Comparison of ENCODE assay signal across 8 mouse cellular contexts in genomic region chr2:155668461-155668860, GRCm38 (mm10). TPM values are rescaled to one million over a fixed set of nuclear protein-coding genes. Genes with fewer than 3 reads are reported as not detected.
DNase-seq lines count a peak whose midpoint lies in the region; ATAC-seq and TF ChIP-seq lines count a peak whose summit lies in the region.
"Had no signal": no experiment of that assay in that cellular context is flagged by ENCODE, and none has a peak within 500 bp of the region (broad histone marks: within the 10 kb centered on the region; RNA-seq: fewer than 3 reads in every experiment).

No protein-coding gene starts in this region.

- DNase-seq in hindbrain, postnatal 0 days (ENCODE audit: low spot score), result peak; percentile 40
- DNase-seq in CD4-positive helper T cell, adult 2 months (ENCODE audit: low read depth, low spot score), result peak; percentile 49
- DNase-seq in NIH3T3 (ENCODE audit: low read depth), result peak; percentile 69
- peak; percentile 51 to 53 for DNase-seq in kidney, postnatal 4 days
- peak; percentile 69 for DNase-seq in thymus, postnatal 14 days
- no peak for DNase-seq in right cerebral cortex, postnatal 10 days (ENCODE audit: low spot score in 2 of 2)

- H3K4me3 ChIP-seq in hindbrain, postnatal 0 days (ENCODE audit: low read length), result no peak overlapping the region
- H3K4me3 ChIP-seq in hindbrain, embryonic 13.5 days, result no peak overlapping the region
- H3K4me3 ChIP-seq: limb, embryonic 13.5 days had no signal

- peak; percentile 53 for TF ChIP-seq CTCF in hindbrain, postnatal 0 days (IDR thresholded peaks at IDR 0.05; ENCODE audit: low read depth)

- no peak overlapping the region for H3K4me2 ChIP-seq in hindbrain, postnatal 0 days (ENCODE audit: low read depth, low read length)
- no peak overlapping the region for H3K4me2 ChIP-seq in hindbrain, embryonic 13.5 days
- H3K4me2 ChIP-seq: limb, embryonic 13.5 days had no signal

- H3K27ac ChIP-seq in hindbrain, postnatal 0 days, result no peak overlapping the region
- no peak overlapping the region for H3K27ac ChIP-seq in hindbrain, embryonic 13.5 days
- H3K27ac ChIP-seq: limb, embryonic 13.5 days had no signal

- no peaks in the 10 kb centered on the region for H3K4me1 ChIP-seq in hindbrain, postnatal 0 days (ENCODE audit: insufficient read depth, low read length)
- H3K4me1 ChIP-seq in hindbrain, embryonic 13.5 days (replicated peaks), result no peaks in the 10 kb centered on the region
- H3K4me1 ChIP-seq: limb, embryonic 13.5 days had no signal

- no peaks in the 10 kb centered on the region for H3K27me3 ChIP-seq in hindbrain, postnatal 0 days (ENCODE audit: insufficient read depth, low read length)
- H3K27me3 ChIP-seq in hindbrain, embryonic 13.5 days, result no peaks in the 10 kb centered on the region
- H3K27me3 ChIP-seq: limb, embryonic 13.5 days had no signal

- no peak overlapping the region for H3K9ac ChIP-seq in hindbrain, postnatal 0 days (replicated peaks; ENCODE audit: low read length)
- H3K9ac ChIP-seq in hindbrain, embryonic 13.5 days, result no peak overlapping the region
- H3K9ac ChIP-seq: limb, embryonic 13.5 days had no signal

- WGBS in hindbrain, postnatal 0 days, result 83% methylated on average over 4 of the region's 4 CpGs
- 89% methylated on average over 4 of the region's 4 CpGs for WGBS in hindbrain, embryonic 13.5 days

- no peaks in the 10 kb centered on the region for H3K9me3 ChIP-seq in hindbrain, postnatal 0 days (ENCODE audit: low read length)
- no peaks in the 10 kb centered on the region for H3K9me3 ChIP-seq in hindbrain, embryonic 13.5 days
- H3K9me3 ChIP-seq: limb, embryonic 13.5 days had no signal

- peaks cover 31% of the 10 kb centered on the region for H3K36me3 ChIP-seq in hindbrain, postnatal 0 days (ENCODE audit: insufficient read depth, low read length)
- H3K36me3 ChIP-seq in hindbrain, embryonic 13.5 days, result peaks cover 75% of the 10 kb centered on the region

- no peak for ATAC-seq in hindbrain, postnatal 0 days
- no peak for ATAC-seq in hindbrain, embryonic 13.5 days (ENCODE audit: low FRiP score)

RNA-seq across cellular contexts. Expression of gene Trpc4ap, which starts 23.7 kb away (rescaled TPM):
- total RNA-seq in hindbrain, postnatal 0 days (2014; rRNA removed), result 169 and 172 TPM in 2 replicates
- 127 and 129 TPM in 2 replicates for polyA plus RNA-seq in hindbrain, postnatal 0 days (2015; fragmentation: Nextera tagmentation; extraction: Ambion mirVana)
- polyA plus RNA-seq in hindbrain, embryonic 13.5 days (2015; fragmentation: Nextera tagmentation; extraction: Ambion mirVana), result 166 and 170 TPM in 2 replicates

RNA-seq across cellular contexts. Expression of gene Myh7b, which starts 57.4 kb away (rescaled TPM):
- 0.18 and 3.1 TPM in 2 replicates for total RNA-seq in hindbrain, postnatal 0 days (2014; rRNA removed)
- polyA plus RNA-seq in hindbrain, postnatal 0 days (2015; fragmentation: Nextera tagmentation; extraction: Ambion mirVana), result 3.4 and 3.9 TPM in 2 replicates
- polyA plus RNA-seq in hindbrain, embryonic 13.5 days (2015; fragmentation: Nextera tagmentation; extraction: Ambion mirVana), result 0.82 and 0.88 TPM in 2 replicates

Comparison
In these comparisons a context has a peak if more than half of its experiments do, and no peak if none do; other contexts are left out.
1. DNase-seq: peak in hindbrain, postnatal 0 days (single experiment), CD4-positive helper T cell, adult 2 months (single experiment), NIH3T3 (single experiment), kidney, postnatal 4 days (2 of 2) and thymus, postnatal 14 days (single experiment); none in right cerebral cortex, postnatal 10 days (0 of 2).